Mouse (Mus musculus): ENCODE results near the gene Thbs4.

DNA sequence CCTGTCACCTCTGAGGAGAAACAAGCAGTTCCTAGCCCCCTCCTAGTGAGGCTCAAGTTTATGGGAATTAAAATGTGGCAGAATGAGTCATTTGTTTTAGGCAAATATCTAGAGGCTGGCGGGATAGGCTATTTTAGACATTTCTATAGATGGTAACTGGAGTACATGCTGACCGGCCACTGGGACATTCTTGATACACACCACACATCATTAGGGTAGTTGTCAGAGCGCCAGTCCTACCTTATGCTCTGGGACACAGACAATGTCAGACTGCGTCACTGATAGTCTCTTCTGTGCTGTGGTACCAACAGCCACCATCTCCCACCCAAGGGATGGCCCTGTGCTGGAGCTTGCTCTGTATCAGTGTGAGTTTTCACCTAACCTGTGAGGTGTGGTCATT, 35.5 kb downstream of the Thbs4 start:
- TF ChIP-seq MAFK (IDR thresholded peaks at IDR 0.05; ENCODE audit: insufficient read depth, low read depth, low read length) (no peak), HCFC1 (IDR thresholded peaks at IDR 0.05; ENCODE audit: borderline replicate concordance, insufficient read depth, low read length) (no peak), ZNF384 (IDR thresholded peaks at IDR 0.05; ENCODE audit: low read depth, low read length) (no peak)
